Mouse (Mus musculus) ES-E14 (cell line): ENCODE measurements around the gene Olfr1262. TPM values are rescaled to one million over a fixed set of nuclear protein-coding genes. Genes with fewer than 3 reads are reported as not detected.

Experiments
- DNase-seq: peaks from one replicate; pipeline ENCODE4 v3.0.0-alpha.2; 2013; ENCODE audit warnings: low read depth, low spot score
- H3K27ac ChIP-seq: 2 replicates; pipeline ENCODE4 v1.5.1; 2012; ENCODE audit warnings: low read depth, mild to moderate bottlenecking, low read length, moderate library complexity, mixed read lengths; ENCODE audit not compliant: poor library complexity, insufficient read depth, severe bottlenecking
- H3K36me3 ChIP-seq: 2 replicates; pipeline ENCODE4 v1.6.1; 2012; ENCODE audit warnings: mild to moderate bottlenecking, low read length, moderate library complexity, mixed read lengths; ENCODE audit not compliant: control insufficient read depth, poor library complexity, insufficient read depth, severe bottlenecking
- H3K4me1 ChIP-seq, 2 experiments: fragments of 150-350 bp in 1 of 2; sonication (generic) in 1 of 2; 2 replicates each; pipeline ENCODE4 v1.6.1; 2012; ENCODE audit warnings: low read length in 2 of 2, mild to moderate bottlenecking in 1 of 2, mixed read lengths in 1 of 2; ENCODE audit not compliant: control insufficient read depth in 2 of 2, insufficient read depth in 2 of 2, poor library complexity in 1 of 2
- H3K4me3 ChIP-seq, 2 experiments: fragments of 150-350 bp in 1 of 2; sonication (generic) in 1 of 2; 2 replicates each; pipeline ENCODE4 v1.5.1; 2012; ENCODE audit warnings: low read length in 2 of 2, low read depth in 1 of 2, mild to moderate bottlenecking in 1 of 2, mixed read lengths in 1 of 2; ENCODE audit not compliant: insufficient read depth in 1 of 2, poor library complexity in 1 of 2, severe bottlenecking in 1 of 2
- H3K9ac ChIP-seq: 2 replicates; pipeline ENCODE4 v1.6.1; 2012; ENCODE audit warnings: low read depth, mild to moderate bottlenecking, low read length, mixed read lengths; ENCODE audit not compliant: poor library complexity, insufficient read depth, severe bottlenecking
- H3K9me3 ChIP-seq: fragments of 150-350 bp; sonication (generic); 2 replicates; pipeline ENCODE4 v1.6.1; 2012; ENCODE audit warnings: low read depth, mild to moderate bottlenecking, low read length; ENCODE audit not compliant: control insufficient read depth, insufficient read depth
- CHD2 ChIP-seq: IDR thresholded peaks from 2 replicates; pipeline ENCODE4 v1.6.1; 2014; ENCODE audit warnings: mild to moderate bottlenecking, low read depth, low read length, inconsistent platforms
- HCFC1 ChIP-seq: IDR thresholded peaks from 2 replicates; pipeline ENCODE4 v1.6.1; 2012; ENCODE audit warnings: low read length, inconsistent platforms, borderline replicate concordance; ENCODE audit not compliant: insufficient read depth
- MAFK ChIP-seq: IDR thresholded peaks from 2 replicates; pipeline ENCODE4 v1.6.1; 2014; ENCODE audit warnings: mild to moderate bottlenecking, low read depth, low read length, inconsistent platforms; ENCODE audit not compliant: insufficient read depth
- ZC3H11A ChIP-seq: IDR thresholded peaks from 2 replicates; pipeline ENCODE4 v1.6.1; 2012; ENCODE audit warnings: low read depth, mild to moderate bottlenecking, inconsistent platforms, low read length, borderline replicate concordance
- ZNF384 ChIP-seq: IDR thresholded peaks from 2 replicates; pipeline ENCODE4 v1.6.1; 2012; ENCODE audit warnings: low read depth, low read length, inconsistent platforms
- in situ Hi-C, 2 experiments: fragments of 600-800 bp; cut with MboI; formaldehyde crosslinking; loops; one replicate each; pipeline ENCODE4 v1.15.1; 2025; ENCODE audit warnings: low sequenced_read_pairs in 2 of 2, inconsistent platforms in 1 of 2; ENCODE audit not compliant: unreplicated experiment in 2 of 2
- total RNA-seq: library from RNA; depleted of rRNA; stranded (reverse); fragments of 300-350 nt; gene quantifications from 2 replicates; pipeline ENCODE4 v1.2.3, GENCODE M21; 2012; rRNA removed

Gene Olfr1262
- total RNA-seq: not detected in 2 replicates

DNA sequence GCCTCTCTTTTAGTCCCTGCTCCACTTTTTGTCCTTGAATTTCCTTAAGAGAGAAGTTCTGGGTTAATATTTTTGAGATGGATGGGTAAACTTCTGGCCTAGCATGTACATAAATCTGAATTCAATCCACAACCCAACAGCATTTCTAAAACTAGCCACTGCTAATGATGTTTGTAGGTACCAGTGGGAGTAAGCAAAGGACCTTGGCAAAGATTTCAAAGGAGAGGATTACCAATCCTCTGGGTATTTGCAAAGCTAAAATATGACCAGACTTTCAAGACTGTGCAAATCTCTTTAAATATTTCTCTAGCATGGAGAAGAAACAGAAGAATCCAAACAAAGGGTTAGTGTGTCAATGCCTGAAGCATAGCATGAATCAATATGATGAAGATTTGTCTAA lies at the start of gene Olfr1262:
Olfr1262 (plus strand) TSS at position 301 of the 400 bp plus-strand sequence.
- in situ Hi-C loops: no loop called here
- H3K9me3 ChIP-seq: no peaks in the 10 kb centered on the region
- H3K9ac ChIP-seq: no peak within 1 kb of the TSS
- DNase-seq: no peak
- H3K36me3 ChIP-seq: no peaks in the 10 kb centered on the region
- TF ChIP-seq ZC3H11A (no peak), MAFK (no peak), HCFC1 (no peak), ZNF384 (no peak), CHD2 (no peak)
- no peak within 1 kb of the TSS for H3K27ac ChIP-seq
- H3K4me3 ChIP-seq: no peak within 1 kb of the TSS
- no peaks in the 10 kb centered on the region for H3K4me1 ChIP-seq

DNA sequence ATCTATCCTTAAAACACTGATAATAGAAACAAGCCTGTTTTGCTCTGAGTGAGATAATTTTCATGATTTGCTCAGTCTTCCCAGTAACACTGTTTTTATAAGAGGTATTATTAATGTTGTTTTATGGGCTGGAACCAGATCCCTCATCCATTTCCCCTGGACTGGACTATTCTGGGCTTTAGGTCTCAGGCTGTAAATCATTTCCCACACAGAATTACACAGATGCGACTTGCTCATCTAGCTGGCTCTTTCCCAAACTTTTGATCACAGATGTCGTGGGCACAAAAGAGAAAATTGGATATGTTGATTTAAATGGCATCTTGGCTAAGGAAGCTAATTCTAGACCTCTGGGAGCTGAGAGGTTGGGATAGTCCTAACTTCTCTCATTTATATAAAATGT lies 25.8 kb upstream of the Olfr1262 start, which contains the start of gene Olfr1260:
Olfr1260 (plus strand) TSS at position 157 of the 400 bp plus-strand sequence.
- Histone ChIP-seq H3K4me3 (no peak within 1 kb of the TSS), H3K36me3 (no peaks in the 10 kb centered on the region), H3K4me1 (no peaks in the 10 kb centered on the region), H3K27ac (no peak within 1 kb of the TSS), H3K9ac (no peak within 1 kb of the TSS), H3K9me3 (no peaks in the 10 kb centered on the region)
- DNase-seq: no peak
- in situ Hi-C loops: no loop called here
- TF ChIP-seq ZNF384: no peak
- no peak for TF ChIP-seq MAFK
- TF ChIP-seq HCFC1: no peak
- TF ChIP-seq CHD2: no peak
- TF ChIP-seq ZC3H11A: no peak

DNA sequence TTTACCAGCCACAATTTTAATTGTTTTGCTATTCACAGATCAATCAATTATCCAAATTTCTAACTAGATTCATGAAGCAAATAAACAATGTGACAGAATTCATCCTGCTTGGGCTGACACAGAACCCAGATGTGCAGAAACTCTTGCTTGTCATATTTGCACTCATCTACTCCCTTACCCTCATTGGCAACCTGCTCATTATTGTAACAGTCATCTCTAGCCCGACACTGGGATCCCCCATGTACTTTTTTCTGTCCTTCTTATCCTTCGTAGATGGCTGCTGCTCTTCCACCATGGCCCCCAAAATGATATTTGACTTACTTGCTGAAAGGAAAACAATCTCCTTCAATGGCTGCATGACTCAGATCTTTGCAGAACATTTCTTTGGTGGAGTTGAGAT lies 22.2 kb upstream of the Olfr1262 start:
- H3K9me3 ChIP-seq: no peaks in the 10 kb centered on the region
- no peak overlapping the region for H3K4me3 ChIP-seq
- H3K27ac ChIP-seq: no peak overlapping the region
- H3K36me3 ChIP-seq: no peaks in the 10 kb centered on the region
- in situ Hi-C loops: no loop called here
- DNase-seq: no peak
- H3K9ac ChIP-seq: no peak overlapping the region
- H3K4me1 ChIP-seq: no peaks in the 10 kb centered on the region
- TF ChIP-seq ZNF384 (no peak), MAFK (no peak), CHD2 (no peak), HCFC1 (no peak), ZC3H11A (no peak)

DNA sequence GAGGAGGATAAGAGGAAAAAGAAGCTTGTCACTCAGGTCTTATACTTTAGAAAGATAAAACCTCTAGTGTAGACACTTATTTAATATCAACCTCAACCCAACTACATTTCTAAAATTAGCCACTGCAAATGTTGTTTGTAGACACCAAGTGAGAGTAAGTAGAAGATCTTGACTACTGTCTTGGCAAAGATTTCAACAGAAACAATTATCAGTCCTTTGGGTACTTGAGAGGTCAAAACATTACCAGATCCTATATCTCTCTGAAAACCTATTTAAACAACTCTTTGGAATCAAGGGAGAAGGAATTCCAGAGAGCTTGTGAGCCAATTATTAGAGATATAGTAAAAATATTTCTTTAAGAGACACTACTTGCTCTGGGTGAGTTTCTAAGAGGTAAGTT lies 9.0 kb upstream of the Olfr1262 start, which contains the start of gene Olfr1261:
Olfr1261 (plus strand) TSS at position 301 of the 400 bp plus-strand sequence.
- Histone ChIP-seq H3K4me1 (no peaks in the 10 kb centered on the region), H3K9me3 (no peaks in the 10 kb centered on the region), H3K9ac (no peak within 1 kb of the TSS), H3K27ac (no peak within 1 kb of the TSS), H3K4me3 (no peak within 1 kb of the TSS), H3K36me3 (no peaks in the 10 kb centered on the region)
- in situ Hi-C loops: no loop called here
- no peak for DNase-seq
- no peak for TF ChIP-seq ZNF384
- TF ChIP-seq ZC3H11A: no peak
- TF ChIP-seq HCFC1: no peak
- TF ChIP-seq MAFK: no peak
- TF ChIP-seq CHD2: no peak

DNA sequence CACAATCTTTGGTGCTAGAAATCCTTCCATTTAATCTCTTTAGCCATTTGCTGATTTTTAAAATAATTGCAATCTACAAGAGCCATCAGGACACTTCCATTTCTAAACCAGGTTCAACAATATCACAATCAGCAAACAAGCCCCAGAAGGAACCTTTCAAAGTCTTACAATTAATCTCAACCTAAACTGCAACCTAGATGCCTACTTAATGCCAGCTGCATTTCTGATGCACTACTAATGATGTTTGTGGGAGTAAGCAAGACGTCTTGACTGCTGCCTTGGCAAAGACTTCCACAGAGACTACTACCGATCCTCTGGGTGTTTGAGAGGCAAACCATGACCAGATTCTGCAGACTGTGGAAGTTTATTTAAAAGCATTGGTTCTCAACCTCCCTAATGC lies 11.9 kb downstream of the Olfr1262 start, which contains the start of gene Olfr1263:
Olfr1263 (plus strand) TSS at position 301 of the 400 bp plus-strand sequence.
- TF ChIP-seq HCFC1: no peak
- TF ChIP-seq MAFK: no peak
- no peak for TF ChIP-seq ZNF384
- no peak for TF ChIP-seq ZC3H11A
- no peak for TF ChIP-seq CHD2
- Histone ChIP-seq H3K4me3 (no peak within 1 kb of the TSS), H3K4me1 (no peaks in the 10 kb centered on the region), H3K36me3 (no peaks in the 10 kb centered on the region), H3K9ac (no peak within 1 kb of the TSS), H3K9me3 (no peaks in the 10 kb centered on the region), H3K27ac (no peak within 1 kb of the TSS)
- DNase-seq: no peak
- in situ Hi-C loops: no loop called here
